Mouse (Mus musculus) thymus, postnatal 10 days (tissue): ENCODE measurements at regions not wholly inside any gene's neighbourhood (a gene's known extent, or its start where the extent isn't known, plus 50 kb on each side); places are given as distances from the start of the nearest gene placed in this dataset.
"Not testable (repeated sequence)": the region's sequence is repeated elsewhere in the genome, so short reads cannot be mapped to it uniquely, and the experiment has no call there.

Experiments used
- DNase-seq, 2 experiments: peaks; one replicate each; pipeline ENCODE4 v3.0.0; 2021; ENCODE audit warnings: low spot score in 2 of 2

DNA sequence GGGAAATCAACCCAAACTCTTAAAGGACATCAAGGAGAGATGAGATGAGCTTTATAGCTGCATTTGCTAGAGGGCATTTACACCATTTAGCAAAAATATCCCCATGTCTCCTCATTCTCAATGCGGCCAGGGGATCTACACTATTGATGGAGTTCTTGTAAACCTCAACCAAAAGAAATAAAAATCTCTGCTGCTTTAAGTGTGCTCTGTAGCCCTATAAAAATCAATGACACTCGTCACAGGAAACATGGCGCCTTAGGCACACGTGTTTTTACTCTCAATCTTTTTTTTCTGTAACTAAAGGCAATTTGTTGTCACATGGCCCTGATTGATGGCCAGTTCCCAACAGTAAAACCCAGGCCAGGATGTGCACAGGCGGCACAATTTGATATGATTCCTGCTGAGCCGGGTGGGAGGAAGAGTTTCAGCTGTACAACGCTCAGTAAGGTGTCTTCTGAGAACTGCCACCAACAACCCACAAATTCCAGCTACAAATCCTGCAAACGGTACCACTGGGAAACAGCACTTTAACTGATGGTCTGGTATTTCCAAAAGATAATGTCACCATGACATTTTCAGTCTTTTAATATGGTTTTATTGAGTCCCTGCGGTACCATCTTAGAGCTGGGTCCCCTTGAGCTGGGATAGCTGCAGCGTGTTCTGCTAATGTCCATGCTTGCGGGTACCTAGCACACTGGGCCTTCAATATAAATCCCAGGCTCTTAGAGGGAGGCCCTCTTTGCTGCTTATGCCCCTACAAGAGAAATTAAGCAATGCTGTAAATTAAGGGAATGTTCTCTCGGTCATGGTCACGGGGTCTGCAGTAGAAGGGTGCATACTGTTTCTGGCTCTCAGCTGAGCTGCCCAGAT lies 78.8 kb downstream of the Tpbg start:
- DNase-seq = no peak

DNA sequence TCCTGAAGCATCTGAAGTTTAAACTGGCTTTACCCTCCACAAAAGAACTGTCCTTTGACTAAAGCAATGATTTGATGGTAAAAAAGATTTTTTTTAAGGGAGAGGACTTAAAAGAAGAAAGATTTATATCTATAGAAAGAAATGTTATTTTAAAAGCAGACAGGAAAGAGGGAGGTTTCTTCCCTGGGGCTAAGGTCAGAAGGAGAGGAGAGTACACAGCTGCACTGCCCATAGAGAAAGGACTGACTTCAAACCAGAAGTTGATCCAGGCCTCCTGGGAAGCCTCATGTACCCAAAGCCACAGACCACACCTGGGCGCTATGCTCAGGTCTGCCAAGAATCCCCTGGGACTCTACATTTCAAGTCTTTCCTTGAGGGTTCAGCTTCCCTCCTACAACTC lies 83.1 kb downstream of the Tpbg start:
- DNase-seq = no peak

DNA sequence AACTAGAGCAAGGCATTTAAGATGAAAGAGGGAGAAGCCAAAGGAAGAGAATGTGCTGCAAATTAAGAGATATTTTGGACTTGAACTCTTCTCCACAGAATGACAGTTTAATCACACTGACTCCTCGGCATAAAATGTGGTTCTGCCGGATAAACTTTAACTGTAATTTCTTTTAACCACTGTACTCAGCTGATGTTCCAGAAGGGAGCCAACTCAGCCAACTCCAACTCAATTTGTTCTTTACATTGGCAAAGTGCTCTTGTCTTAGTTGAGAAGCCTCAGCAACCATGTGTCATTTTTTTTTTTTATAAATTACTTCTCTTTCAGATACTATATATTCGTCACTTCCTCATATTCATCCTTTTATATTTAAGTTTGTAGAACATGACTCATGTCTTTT lies 90.0 kb downstream of the Tpbg start:
- DNase-seq = no peak

DNA sequence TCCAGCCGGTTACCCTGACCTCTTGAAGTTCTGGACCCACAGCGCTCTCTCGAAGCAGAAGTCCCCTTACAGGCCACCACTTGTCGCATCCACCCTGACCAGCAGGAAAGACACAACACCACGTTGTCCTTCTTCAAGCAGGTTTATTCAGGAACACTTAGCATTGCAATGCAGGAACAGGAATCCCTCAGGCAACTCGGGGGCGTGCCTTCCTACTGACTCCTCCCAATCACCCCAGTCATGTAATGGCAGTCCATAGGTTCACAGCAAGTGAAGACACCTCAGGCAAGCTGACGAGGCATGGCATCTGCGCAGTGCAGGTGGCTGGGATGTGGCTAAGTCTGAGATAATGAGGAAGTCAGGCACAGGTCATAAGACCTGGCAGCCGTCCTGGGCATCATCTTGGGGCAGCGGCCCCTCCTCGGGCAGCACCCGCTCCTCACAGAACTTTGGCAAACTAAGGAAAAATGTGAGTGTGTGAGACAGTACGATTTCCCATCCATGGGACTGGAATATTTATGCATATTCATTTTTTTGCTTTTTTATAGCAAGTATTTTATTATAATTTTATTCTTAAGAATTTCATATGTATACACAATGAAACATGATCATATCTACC lies 101.0 kb downstream of the Tpbg start:
- DNase-seq = not testable (repeated sequence)

DNA sequence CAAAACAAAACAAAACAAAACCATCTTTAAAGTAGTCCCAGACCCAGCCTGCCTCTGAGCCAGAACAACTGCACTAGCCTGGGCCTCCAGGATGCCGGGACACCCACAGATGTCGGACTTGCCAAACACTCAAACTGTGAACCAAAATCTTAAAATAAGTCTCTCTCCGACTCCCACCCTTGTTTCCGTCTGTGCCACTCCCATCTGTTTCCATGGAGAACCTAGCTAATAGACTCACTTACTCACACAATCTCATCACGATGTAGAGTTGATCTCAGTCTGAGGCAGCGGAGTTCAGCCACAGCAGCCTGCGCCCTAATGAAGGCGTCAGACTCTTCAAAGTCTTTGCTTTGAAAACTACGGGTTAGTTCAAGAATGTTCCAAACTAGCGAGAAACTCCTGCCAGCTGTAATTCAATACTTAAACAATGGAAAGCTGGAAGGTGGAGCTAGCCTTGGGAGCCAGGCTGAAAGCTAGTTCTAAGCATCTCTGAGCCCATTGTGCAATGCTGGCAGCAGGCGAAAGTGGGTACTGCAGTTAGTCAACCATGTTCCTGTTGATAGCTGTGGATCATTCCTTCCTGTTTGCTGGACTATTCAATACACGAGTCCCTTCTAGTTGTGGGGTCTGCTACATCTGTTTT lies 106.4 kb downstream of the Tpbg start:
- DNase-seq = no peak

DNA sequence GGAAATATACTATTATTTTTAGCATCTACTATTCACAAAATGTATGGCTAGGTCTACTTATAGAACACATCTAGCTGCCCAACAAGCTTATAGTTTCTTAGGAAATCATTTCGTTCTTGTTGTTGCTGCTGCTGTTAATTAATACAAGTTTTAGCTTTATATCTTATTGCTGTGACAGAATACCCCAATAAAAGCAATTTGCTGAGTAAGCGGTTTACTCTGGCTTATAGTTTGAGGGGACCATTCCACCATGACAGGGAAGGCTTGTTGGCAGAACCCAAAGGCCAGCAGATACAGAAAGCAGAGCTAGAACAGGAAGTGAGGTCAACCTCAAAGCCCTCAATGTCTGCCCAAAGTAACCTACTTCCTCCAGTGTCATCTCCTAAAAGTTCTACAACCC lies 109.6 kb downstream of the Tpbg start:
- DNase-seq = no peak

DNA sequence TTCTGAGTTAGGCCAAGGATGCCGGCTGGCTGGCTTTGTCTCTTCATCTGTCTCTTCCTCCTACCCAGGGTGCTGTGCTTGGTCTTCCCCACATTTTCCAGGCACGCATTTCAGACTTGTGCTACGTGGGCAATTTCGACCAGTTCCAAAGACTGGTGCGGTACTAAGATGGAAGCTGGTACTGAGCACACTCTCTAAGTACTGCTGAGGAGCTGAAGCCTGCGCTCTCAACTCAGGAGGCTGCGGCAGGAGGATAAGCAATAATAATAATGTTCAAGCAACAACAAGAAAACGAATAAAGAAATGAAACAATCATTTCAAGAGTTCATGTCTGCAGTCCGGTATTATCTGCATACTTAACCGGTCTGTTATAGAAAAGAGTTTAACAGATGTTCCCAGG lies 127.9 kb downstream of the Tpbg start:
- no peak for DNase-seq

DNA sequence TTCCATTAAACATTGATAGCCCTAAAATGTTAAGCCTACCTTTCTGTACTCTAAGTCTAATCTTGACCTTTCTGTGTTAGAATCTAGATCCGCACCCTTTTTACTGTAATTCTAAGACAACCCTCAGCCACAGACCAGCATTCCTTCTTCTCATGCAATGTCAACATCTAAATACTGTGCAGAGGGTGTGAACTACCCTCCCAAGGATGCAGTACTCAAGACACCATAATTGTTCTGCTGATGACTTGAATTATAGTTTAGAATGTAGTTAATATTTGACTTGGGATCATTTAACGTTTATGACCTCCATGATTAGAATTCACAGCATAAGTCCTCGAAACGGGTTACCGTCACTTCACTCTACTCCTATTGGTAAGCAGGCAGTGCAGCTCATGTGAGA lies 139.2 kb downstream of the Tpbg start:
- DNase-seq = no peak

DNA sequence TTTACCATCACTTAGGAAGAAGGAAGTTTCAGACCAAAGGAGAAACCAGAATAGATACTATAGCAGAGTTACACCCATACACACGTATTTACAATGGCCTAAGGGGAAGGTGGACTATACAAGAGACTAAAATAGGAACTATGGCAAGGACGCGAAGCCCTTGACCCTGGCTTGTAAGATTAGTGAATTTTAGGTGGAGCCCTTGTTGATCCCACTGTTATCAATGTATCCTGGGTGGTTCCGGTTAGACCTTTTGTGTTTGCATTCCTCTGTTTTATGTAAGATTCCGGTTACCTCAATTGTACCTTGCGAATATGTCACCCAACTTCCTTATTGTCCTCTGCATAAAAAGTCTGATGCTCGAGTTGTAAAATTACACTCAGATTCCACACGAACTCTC lies 141.3 kb downstream of the Tpbg start:
- not testable (repeated sequence) for DNase-seq

DNA sequence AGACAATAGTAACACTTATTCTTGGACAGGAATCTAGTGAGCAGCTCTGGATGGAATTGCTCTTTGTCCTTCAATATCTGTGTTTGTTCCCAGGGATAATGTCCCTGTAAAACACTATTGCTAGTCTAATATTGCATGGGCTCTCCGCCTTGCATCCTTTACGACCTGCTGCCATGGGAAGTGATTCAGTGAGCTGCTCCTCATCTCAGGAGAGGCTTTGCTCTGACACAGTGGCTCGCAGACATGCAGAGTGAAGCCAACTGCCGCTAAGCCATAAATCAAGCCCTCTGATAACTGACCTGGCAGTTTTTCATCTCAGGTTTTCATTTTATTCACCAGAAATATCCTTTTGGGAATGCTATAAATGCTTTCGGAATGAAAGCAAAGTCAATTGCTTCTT lies 143.5 kb downstream of the Tpbg start:
- DNase-seq = no peak

DNA sequence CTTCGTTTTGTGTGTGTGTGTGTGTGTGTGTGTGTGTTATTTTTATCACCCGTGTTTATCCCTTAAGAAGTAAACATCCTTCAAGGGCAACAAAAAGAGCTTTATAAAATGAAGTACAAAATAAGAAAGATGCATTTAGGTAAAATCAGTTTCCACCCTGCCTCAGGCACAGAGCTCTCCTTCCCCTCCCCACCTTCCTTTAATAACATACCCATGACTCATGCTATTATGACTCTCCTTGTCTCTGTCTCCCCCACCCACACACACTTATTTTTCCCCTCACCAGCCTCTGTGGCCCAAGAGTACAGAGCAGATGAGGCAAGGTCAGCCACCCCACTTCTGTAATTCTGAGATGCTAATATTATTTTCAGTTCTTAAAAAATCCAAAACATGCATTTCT lies 144.0 kb downstream of the Tpbg start:
- no peak for DNase-seq

DNA sequence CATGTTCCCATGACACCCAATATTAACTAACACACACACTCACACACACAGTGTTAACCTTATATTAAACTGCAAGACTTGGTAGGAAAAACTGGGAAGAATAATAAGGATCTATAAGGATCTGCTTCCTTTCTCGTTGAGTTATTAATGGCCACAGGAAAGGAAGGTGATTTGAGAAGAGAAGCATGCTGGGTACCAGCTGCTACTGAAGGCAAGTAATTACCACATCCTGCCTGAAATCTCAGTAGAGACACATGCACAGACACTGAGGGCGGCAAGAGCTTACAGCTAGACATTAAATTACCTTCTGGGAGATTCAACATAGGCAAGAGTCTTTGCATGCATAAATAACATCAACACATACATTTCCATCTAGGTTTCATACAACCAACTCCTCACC lies 160.8 kb downstream of the Tpbg start:
- no peak for DNase-seq

DNA sequence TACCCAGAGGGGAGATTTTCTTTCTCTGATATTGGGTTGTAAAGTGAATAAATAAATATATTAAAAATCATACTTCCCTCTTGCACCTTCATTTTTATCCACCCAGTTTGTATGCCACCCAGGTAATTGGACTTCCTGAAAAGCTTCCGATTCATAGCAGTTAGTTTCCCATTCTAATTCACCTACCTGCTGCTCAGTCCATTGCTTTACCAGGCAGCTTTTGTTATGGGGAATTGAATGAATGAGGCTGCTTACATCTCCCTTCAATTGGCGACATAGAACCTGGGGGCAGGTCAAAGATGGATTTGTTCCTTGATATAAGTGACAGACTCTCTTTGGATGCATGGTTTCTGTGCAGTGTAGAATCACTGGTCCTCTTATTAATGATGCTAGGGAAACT lies 169.5 kb downstream of the Tpbg start:
- no peak for DNase-seq

DNA sequence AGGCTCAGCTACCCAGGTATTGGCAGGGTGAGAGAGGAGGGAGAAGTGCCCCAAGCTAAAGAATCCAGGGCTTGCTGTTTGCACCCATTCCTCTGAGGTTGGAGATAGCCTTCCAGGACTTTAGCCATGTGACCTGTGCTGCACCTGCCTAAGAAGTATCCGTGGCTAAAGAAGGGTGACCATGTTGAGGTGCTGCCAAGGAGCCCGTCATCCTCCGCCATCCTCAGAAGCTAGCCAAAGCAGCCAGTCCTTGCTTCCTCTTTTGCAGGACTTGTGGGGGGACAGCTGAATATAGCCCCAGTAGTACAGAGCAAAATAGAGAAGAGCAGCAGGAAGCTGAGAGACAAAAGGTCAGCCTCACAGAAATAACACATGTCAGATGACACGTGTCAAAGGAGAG lies 173.7 kb downstream of the Tpbg start:
- no peak for DNase-seq

DNA sequence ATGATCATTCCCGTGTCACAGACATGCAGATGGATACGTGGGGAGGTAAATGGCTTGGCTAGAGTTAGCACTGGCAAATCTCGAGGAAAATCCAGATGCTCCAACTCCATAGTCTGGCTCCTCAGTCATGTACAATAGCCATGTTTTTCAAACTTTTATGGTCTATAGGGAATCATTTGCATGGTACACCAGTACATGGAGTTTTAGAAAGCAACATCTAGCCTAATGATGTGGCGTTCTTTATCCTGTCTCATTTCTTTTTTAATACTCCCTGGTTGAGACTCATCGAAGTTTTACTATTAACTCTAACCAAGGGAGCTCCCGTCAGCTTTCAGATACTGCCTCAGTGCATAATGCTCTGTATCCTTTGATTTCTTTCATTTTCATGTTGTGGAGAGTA lies 178.0 kb downstream of the Tpbg start:
- DNase-seq = no peak

DNA sequence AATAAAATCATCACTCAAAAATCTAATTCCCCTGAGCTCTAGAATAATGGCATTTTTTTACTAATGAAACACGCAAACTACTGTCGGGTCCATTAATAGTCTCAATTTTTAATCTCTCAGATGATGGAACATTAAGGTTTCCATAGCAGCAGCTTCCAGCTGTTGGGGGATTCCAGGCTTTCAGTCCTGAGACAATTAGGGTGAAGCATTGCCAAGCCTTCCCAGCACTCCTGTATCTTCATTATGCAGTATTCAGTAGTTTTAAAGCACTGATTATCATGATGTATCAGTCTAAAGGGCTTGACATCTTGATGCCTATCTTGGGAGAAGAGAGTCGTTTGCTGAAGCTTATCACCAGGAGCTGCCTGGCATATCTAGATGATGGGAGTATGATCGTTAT lies 178.6 kb downstream of the Tpbg start:
- no peak for DNase-seq

DNA sequence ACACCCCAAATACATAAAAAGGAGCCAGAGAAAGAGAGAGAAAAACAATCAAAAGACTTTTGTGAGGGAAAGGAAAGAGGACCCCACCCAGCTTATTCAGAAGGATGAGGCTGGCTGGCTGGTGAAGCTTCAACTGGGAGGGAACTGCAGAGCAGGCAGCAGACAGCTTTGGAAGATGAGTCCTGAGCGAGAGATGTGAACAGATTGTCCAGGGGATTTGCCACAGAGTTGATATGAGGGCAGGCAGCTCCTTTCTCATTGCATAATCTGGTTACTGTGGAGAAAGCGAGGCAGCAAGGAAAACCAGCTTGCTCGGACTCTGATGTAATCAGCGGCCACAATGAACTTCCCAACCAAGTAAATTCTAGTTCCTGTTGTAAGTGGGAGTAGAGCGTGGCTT lies 188.6 kb downstream of the Tpbg start:
- no peak for DNase-seq

DNA sequence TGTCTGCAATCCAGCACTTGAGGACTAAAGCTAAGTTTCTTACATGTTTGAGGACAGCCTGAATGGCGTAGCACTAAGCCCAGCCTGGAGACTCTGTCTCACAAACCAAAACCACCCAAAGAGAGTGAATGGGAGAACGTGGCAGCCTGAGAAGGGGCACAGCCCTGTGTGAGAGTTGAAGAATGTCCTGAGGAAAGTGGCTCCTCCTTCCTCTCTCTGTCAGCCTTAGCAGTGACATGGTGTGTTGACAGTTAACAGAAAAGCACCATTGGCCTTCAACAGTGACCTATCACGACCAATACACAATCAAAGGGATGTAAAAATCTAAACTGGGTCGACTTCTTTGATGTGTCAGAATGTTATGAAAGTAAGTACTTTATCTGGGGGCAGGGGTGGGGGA lies 201.9 kb downstream of the Tpbg start:
- no peak for DNase-seq

DNA sequence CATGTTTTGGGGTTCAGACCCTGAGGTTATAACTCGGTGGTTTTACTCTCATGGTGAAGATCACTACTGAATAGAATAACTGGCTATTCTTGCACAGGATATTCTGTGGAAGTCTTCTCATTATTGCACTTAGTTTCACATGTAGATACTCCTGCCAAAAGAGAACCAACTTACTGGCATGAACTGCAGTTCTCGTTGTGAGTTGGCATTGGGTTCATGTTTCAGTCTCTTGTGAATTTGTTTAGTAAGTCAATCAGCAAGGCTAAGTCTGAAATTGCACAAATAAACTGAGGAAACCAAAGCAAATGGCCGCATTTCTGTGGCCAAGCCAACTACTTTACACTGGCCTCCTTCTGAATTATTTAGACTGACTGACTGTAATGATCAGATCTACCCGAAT lies 215.9 kb downstream of the Tpbg start:
- no peak for DNase-seq

DNA sequence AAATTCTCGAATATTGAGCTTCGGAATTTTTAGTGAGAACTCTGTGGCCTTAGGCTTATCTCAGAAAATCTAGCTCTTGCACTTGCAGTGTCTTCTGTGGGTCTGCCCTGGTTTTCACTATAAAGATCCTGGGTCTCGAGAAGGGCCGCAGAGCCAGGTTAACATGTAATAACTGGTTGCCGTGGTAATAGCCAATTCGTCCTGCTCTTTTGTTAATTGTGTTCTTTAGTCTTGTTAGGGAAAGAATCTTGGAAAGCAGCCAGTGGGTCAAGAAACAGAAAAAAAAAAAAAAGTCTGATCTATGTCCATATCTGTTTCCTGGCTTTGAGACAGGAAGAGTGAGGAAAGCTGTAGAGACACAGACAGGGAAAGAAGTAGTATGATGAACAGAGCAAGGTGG lies 217.9 kb downstream of the Tpbg start:
- no peak for DNase-seq

DNA sequence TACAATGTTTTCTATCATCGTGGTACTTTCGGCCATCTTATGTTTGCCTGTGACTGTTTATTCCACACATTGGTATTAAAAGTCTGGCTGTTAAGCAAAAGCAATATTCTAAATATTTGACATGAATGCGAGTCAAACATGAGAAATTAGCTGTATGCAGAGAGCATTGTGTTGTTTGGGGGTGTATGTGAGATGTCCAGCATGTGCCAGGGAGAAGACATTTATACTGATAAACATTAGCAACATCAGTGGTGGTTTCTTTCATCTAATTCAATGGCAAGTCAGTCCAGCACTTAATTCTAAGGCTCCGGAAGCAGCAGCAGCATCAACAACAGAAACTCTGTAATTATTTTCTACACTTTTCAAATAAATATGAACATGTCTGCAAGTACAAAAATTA lies 219.1 kb downstream of the Tpbg start:
- DNase-seq = no peak

DNA sequence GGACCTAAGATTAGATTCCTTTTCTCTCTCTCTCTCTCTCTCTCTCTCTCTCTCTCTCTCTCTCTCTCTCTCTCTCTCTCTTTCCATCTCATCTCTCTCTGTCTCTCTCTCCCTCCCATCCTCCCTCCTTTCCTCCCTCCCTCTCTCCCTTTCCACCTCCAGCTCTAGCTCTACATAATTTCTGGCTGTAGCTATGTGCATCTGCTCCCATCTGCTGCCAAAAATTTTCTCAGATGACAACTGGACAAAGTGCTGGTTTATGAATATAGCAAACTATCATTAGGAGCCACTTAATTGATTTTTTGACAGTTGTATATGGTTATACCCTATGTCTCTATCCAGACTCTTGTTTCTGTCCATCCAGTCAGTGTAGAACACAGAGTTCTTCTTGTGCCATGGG lies 237.1 kb downstream of the Tpbg start:
- DNase-seq = no peak

DNA sequence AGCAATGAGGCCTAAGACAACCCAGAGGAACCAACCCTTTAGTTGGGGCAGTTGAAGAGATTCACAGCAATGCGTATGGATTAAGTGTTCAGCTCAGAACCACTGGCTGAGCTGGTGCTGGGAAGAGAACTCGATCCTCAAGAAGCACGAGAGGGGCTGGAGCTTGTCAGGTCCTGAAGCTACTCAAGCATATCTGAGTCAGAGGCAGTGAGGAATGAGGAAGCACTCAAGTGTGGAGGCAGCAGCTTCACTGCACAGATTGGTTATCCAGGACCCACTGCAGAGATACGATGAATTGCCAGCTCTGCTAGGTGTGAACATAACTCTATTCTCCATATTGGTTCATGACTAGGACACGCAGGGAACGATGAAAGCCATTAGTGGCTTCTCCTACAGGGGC lies 239.7 kb downstream of the Tpbg start:
- DNase-seq = no peak
